Mouse (Mus musculus) liver (tissue): ENCODE results near the gene Maats1.
A peak's percentile ranks its signal among the peaks of the same experiment; 100 is the strongest.

Experiments used
- DNase-seq: peaks from one replicate; pipeline ENCODE4 v3.0.0-alpha.2; 2020; ENCODE audit warnings: mixed read lengths

Gene Maats1

DNA sequence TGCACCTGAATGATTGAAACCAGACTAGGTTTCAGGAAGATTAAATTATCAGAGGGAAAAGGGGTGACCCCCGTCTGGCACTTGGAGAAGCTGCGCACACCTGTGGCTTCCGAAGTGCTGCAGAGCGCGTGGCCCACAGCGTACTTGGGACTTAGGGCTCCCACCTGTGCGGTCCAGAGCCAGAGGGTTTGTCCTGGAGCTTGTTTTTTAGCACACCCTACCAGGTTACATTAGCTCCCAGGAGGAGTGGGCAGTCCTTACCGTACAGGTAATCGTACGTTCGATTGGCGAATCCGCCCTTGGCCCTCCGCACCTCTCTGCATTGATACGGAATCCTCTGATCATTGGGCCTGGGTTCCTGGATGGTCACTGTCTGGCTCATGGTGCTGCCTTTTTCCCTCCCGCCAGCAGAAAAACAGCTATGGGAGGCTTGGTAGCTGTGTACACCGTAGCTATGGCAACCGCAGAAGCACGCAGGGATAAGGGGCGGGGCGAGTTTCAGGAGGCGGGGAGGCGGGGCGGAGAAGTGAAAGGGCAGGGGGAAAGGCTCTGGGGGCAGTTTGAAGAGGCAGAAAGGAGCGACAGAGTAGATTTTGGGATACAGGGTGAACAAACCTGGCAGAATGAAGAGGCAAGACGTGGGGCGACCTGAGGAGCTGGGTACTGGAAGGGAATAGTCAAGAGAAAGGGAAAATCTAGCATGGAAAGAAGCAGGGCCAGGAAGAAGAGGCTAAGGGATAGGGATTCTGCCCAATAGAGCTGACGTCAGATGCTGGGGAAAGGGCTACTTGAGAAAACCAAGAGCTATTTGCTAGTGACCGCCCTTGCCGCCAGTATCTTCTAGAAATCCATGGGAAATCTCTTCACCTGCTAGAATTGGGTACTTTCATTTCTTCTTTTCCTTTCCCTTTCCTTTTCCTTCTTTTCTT lies at the start of gene Maats1:
Gene Maats1, minus strand, starts transcription at position 748 of the 929 bp plus-strand sequence.
- DNase-seq: peak; percentile 81

DNA sequence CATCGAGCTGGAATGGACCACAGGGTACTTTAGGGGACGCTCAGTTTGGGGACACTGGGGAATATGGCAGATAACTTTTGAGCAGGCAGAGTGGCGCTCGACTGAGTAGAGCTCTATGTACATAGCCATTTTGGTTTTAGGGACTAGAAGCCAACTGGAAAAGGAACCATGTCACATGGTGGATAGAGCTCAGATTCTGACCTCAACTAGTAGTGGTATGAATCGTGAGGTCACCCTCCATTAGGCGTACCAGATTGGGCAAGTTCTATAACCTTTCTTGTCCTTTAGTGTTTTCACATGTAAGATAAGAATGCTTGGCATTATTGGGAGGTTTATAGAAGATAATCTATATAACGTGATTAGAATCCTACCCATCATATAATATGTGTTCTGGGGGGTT lies 48.4 kb upstream of the Maats1 start:
- DNase-seq: no peak

GRCm38 (mm10) chr16:38389284-38389893 lies 47.4 kb upstream of the Maats1 start:
- no peak for DNase-seq

- DNase-seq: no peak
Observed at GRCm38 (mm10) chr16:38388757-38389156, 46.8 kb upstream of the Maats1 start.

GRCm38 (mm10) chr16:38387389-38387788 lies 45.4 kb upstream of the Maats1 start:
- DNase-seq: peak; percentile 58

DNA sequence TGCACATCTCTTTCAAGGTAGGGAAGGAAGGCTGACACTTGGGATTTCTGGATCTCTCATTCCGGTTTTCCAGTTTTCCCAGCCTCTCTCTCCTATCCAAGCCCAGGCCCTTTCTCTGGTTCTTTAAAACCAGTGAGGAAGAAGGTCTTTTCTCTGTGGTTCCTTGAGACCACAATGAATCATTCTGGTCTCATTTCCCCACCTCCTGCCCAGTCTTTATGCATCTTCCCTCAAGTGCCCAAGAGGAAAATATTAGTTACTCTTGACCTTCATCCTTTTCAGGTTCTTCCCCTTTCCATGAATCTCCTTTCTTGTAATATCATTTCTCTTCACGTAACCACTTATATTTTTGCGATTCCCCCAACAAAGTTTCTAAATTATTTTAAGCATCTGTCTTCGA lies 43.8 kb upstream of the Maats1 start:
- DNase-seq: no peak

GRCm38 (mm10) chr16:38385184-38385634 lies 43.3 kb upstream of the Maats1 start:
- DNase-seq: no peak

DNA sequence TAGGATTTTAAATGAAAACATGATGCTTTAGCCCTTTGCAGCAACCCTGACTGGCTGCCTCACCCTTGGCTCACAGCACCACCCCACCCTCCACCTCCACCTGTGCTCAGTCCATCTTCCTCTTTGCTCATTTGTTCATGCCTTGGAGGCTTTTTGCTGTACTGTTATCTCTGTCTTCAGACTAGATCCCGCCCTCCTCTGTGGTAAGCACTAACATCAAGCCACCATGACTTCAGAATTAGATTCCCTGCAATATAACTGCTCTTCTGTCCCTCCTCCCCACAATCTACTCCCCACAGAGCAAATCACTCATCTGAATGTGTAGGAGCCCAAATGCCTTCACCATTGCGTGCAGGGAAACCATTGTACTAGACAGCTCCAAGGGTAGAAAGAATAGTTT lies 41.7 kb upstream of the Maats1 start:
- peak; percentile 56 for DNase-seq

- no peak for DNase-seq
Observed at GRCm38 (mm10) chr16:38379926-38380325, 38.0 kb upstream of the Maats1 start.

DNA sequence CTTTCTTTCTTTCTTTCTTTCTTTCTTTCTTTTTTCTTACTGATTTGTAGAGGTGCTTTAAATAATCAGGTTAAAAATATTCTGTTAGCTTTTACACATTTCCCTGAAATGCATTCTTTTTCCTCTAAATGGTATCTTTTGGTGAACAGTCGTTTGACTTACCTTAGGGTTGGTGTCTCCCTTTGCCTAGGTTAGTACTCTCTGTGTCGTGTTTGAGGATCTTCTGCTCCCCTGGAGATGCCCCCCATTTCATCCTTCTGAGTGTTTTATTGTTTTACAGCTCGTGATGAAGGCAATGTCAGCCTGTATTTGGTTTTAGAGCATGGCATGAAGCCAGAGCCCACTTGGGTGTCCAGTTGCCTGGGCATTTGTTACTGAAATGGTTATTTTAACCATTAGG lies 37.5 kb upstream of the Maats1 start:
- no peak for DNase-seq

GRCm38 (mm10) chr16:38379088-38379487 lies 37.1 kb upstream of the Maats1 start:
- DNase-seq: no peak

GRCm38 (mm10) chr16:38378591-38378990 lies 36.6 kb upstream of the Maats1 start:
- no peak for DNase-seq

DNA sequence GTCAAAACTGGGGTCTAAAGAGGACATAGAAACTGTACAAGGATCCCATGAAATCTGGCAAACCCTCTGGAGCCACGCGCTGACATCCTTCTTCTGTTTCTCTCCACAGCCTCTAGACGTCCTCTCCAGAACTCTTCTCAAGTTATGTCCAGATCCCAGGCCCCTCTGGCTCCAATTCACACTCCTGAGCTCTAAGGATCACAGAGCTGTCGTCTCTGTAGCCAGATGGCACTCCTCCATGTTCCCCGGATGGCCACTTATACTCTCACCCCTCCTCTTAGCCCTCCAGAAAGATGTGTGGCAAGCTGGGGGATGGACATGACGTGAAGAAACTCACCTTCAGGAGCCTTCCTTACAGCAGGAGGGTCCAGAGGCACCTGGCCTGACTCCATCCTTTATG lies 35.6 kb upstream of the Maats1 start:
- no peak for DNase-seq

DNA sequence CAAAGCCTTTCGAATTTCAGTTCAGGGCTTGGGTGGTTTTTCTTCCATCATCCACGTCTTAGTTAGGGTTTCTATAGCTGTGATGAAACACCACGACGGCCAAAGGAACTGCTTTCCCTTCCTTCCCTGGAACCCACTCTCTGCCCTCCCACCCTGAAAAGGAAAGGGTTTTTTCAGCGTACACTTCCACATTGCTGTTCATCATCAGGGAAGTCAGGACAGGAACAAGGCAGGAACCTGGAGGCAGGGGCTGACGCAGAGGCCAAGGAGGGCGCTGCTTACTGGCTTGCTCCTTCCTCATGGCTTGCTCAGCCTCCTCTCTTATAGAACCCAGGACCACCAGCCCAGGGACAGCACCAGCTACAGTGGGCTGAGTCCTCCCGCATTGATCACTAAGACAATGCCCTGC lies 34.9 kb upstream of the Maats1 start:
- no peak for DNase-seq

DNA sequence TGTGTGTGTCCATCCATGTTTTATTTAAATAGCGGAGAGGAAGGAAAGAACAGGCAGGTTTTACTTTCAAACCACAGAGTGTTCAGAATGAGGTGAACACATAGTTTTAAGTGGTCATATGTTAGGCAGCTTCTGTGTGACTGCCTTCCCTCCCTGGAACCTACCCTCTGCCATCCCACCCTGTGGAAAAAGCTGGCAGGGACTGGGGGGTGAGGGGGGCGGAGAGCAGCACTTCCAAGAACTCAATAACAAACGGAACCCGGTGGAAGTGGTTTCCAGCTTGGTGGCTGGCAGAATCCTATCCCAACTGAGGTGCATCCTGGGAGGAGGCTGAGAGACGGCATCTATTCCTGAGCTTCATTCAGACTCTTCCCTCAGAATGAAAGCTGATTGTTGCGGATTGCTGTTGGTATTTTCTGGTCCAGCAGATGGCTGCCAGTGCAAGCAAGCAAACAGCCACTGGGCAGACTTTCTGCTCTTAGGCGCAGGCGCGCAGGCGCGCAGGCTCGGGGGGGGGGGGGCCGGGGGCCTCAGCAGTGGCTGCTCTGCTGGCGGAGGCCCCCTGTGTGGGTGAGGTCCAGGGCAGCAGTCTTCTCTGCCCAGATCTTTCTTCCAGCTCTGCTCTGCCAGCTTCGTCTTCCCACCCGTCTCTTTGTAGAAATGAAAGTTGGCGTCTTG lies 34.4 kb upstream of the Maats1 start:
- DNase-seq: peak; percentile 66

- DNase-seq: no peak
Observed at GRCm38 (mm10) chr16:38375182-38375581, 33.2 kb upstream of the Maats1 start.

- DNase-seq: peak; percentile 78
Observed at GRCm38 (mm10) chr16:38374379-38375140, 32.6 kb upstream of the Maats1 start.

DNA sequence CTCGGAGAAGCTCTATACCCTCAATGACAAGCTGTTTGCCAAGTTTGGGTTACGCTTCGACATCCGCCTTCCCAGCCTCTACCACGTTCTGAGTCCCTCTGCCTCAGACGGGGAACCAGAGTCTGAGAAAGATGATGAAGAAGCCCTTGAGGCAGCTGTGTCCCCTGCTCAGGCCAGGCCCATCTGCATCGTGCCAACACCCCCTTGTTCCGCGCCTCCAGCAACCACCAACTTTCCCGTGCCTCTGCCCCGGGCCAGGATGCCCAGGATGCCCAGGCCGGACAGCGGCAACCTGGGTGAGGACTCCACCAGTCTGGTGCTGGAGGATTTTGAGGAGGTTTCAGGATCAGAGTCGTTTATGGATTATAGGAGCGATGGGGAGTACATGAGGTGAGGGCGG lies 32.0 kb upstream of the Maats1 start:
- DNase-seq: no peak

GRCm38 (mm10) chr16:38373439-38373838 lies 31.5 kb upstream of the Maats1 start:
- DNase-seq: no peak

DNA sequence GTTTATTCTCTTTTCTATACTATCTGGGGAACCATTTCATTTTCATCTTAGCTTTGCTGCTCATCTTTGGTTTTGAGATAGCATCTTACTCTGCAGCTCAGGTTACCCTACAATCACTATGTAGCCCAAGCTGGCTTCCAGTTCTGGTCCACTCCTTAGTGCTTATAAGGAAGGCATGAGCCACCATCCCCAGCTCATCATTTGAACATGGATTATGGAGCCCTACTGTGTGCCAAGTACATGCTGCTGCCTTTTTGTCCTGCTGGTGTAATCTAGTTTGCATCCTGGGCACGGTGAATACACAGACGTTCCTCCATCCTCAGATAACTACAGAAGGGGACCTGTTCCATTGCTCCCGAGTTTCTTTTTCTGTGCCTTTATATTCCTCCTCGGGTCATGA lies 30.9 kb upstream of the Maats1 start:
- no peak for DNase-seq

DNA sequence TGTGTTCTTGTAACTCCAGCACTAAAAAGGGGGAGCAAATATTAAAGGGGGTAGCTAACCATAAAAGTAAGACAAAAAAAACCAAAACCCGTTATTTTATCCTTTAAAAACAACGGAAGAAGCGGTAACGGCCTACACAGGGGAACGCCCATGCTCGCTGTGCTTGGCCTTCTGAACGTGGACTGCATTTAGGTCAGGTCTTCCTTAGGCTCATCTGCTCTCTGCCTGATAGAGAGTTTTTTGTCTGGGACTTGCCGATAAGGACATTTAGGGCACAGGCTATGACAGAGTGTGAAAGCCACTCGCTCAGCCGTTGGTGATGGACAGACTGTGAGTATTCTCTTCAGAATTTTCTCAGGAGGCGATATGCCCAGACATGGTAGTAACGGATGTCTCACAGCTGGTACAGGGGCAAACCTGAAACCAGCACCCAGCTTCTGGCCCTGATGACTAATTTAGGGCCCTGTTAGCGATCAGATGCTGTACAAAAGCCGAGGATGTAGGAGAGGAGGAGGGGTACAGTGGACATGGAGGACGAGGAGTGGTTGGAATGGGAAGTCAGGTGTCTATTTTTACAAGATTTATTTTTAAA lies 29.9 kb upstream of the Maats1 start:
- DNase-seq: peak; percentile 86

GRCm38 (mm10) chr16:38370633-38371374 lies 28.9 kb upstream of the Maats1 start:
- DNase-seq: no peak
